Mouse (Mus musculus) urinary bladder, postnatal 10 days (tissue): Measurements from ENCODE around the gene Trpv2.

Source experiments
- DNase-seq: peaks from one replicate; pipeline ENCODE4 v3.0.0; 2022; ENCODE audit warnings: low spot score

Trpv2 gene

DNA sequence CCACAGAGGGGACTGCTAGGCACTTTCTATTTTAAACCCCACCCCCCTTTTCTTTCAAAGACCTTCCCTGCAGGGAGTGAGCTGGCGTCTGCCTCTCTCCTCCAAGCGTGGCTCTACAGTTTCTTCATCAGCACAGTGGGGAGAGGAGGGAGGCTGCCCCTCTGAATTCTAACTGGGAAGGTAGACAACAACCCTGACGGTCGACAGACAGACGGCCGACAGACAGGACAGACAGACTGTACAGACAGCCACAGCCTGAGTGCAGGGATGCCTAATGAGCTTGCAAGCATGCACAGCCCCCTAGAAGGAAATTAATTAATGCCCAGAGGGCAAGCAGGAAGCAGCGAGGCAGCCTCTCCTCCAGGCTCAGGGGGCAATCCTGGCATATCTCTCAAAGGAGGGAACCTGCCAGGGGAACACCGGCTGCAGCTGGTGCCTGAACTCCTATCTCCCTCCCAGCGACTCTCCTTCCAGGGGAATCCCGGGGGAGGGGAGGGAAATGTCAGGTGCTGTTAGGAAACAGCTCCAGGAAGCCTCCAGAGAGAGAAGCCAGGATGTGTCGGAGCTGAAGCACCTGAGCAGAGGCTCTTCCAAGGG lies 56.0 kb downstream of the Trpv2 start:
- DNase-seq, result no peak

DNA sequence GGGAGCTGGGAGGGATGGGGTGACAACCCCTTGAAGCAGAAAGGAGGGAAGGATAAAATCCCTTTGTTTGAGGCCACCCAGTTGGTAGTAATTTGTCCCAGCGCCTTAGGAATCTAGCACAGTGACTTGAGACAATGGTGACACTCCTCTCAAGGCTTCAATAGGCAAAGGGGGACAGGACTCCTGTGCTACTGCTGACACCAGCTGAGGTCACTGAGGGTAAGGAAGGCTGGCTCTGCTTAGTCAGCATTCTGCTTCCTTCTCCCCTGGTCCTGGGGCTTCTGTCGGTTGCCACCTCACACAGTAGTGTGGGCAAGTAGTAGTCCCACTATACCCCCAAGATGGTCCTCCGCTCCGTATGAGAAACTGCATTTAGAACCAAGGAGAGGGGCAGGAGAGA lies 56.9 kb downstream of the Trpv2 start:
- no peak for DNase-seq

DNA sequence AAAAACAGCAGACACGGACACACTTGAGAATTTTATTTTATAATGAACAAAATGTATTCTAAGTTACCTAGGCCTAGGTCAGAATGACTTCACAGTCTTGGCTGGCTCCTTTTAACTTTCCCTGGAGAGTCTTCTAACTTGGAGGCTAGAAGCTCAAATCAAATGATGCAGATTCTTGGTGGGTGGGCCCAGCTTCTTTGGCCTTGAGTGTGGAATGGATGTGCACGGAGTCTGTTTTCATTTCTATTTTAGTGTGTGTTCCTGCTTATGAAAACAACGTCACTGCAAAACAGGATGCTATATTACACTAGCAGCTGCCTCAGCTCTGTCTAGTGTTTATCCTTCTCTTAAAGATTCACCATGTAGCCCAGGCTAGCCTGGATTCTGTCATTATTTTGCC lies 61.1 kb downstream of the Trpv2 start:
- DNase-seq, result no peak

DNA sequence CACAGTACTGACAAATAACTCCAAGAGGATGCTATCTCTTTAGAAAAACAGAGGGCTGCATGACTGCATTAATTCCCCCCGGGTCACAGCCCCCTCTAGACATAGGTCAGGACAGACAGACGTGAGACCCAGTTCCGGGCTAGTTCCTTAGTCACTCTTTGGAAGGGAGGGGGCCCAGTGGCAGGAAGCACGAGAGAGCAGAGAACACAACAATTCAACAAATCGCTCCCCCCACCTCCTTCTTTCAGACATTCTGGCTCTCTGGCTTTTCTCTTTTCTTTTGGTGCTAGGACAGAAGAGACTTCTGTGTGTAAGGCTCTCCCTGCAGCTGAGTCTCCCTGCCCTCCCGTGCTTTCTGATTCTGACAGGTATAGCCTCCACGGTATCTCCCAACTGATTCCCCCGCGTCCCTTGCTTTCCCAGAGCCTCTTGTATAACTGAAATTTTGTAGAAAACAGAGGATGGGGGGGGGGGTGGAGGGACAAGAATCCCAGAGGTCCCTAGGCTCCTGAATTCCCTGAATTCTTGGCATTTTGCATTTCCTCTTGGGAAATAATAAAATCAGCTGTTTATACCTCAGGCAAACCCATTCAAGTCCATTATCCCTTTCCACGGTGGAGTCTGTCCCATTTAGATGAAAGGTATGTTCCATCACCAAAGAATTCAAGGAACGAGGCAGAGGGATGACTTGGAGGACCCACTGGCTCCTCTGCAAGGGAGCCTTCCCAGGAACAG lies 62.0 kb downstream of the Trpv2 start:
- no peak for DNase-seq

DNA sequence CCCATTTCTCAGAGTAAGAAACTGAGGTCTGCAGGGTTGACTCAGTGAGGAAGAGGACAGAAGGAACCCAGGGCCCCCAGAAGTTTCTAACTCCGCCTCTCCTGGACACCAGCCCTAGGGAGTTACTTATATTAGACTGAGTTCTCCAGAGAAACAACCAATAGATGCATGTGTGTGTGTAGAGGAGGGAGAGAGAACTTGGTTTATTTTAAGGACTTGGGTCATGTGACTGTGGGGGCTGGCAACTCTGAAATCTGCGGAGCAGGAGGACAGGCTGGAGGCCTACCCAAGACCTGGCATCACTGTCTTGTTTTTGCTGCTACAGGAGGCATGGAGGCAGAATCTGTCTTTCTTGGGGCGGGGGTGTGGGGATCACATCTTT lies 62.5 kb downstream of the Trpv2 start:
- no peak for DNase-seq

DNA sequence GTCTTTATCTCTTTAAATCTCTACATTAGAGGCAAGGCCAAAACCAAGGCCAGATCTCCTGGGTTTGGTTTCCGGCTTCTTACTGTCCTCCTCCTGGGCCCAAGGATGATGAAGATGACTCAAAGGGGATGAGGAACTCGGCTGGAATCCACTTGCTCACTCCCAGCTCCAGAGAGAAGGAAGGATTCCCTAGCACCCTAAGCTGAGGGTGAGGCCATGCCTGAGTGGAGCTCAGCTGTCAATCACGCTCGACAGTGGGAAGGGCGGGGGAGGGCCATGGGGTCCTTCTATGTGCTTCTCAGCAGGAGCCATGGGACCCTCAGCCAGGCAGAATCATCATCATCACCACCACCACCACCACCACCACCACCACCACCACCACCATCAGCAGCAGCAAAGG lies 63.1 kb downstream of the Trpv2 start:
- no peak for DNase-seq

DNA sequence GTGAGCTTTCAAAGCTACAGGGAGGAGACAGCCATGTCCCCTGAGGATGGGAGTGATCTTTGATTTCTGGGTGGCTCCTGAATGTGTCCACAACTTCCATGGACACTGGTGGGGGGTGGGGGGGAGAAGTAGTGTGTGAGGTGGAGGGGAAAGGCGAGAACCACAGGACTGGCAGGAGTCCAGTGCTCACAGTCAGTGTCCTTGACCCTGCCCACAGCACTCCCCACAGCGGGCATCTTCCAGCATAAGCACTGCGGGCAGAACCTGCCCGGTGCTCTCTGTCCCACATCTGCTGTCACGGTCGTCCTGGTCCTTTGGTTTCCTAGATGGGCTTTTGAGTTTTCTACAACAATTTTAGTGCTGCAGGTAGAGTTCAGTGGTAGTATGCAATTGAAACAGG lies 63.5 kb downstream of the Trpv2 start:
- DNase-seq, result no peak

DNA sequence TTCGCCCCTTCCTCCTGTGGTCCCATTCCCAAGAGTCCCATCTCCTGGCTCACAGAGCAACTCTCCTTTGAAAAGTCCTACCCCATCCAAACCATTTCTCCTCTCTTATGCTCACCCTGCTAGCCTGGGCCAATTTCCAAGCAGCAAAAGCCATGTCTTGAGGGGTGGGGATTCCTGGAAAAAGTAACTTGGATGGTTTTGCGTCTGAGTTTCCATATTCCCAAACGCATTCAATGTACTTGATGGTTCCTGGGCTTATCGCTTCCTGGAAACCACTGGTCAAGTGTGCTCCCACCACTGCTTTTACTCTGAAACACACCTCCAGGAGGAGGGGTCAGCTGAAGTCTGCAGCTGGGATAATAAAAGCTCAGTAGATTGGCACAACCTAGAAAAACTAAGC lies 64.1 kb downstream of the Trpv2 start:
- DNase-seq, result no peak

DNA sequence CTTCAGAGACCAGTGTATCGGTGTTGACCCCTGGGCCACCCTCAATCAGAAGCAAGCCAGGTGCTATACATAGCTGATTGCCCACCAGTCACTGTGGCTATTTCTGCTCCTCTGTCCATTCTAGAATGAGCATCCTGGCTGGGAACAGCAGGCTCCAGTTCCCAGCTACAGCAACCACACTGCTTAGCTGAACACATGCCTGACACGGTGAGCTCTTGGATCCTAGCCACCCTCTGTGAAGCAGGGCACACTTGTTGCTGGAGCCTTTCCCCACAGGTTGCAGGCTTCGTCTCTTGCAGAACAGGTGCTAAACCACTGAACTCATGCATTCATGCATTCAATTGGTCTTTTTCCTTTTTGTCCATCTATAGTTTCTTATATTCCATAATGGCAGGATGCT lies 66.1 kb downstream of the Trpv2 start:
- DNase-seq, result no peak

DNA sequence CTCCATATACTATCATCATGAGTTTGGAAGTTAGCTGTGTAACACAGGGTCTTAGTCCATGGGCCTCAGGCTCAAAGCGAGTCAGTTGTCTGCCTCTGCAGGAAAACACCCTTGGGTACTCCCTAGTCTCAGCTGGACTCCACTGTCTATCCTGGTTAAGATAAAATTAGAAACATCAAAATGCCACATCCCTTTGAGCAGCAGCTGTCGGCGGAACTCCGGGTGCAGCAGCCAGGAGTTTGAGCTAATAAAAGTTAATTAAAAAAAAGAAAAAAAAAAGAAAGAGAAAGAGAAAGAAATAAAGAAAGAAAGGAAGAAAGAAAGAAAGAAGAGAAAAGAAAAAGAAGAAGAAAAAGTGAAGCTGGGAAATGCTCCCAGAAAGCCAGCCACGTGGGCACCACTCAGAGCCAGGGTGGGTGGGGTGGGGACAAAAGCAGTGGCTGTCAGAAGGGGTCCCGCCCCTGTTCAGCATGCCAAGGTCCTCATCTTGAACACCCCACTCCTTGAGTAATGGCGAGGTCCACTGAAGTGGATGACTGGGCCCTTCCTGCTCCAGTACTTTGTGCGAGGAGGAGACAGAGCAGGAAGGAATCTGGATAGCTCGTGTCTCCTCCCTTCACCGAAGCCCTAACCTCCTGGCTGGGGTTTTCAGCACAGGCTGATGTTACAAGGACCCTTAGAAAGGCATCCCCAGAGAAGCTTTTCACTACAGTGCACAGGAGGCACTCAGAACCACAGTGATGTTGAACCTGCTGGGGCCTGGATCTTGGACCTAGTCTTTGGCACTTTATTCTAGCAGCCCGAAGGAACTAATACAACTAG lies 67.9 kb downstream of the Trpv2 start:
- DNase-seq, result no peak

DNA sequence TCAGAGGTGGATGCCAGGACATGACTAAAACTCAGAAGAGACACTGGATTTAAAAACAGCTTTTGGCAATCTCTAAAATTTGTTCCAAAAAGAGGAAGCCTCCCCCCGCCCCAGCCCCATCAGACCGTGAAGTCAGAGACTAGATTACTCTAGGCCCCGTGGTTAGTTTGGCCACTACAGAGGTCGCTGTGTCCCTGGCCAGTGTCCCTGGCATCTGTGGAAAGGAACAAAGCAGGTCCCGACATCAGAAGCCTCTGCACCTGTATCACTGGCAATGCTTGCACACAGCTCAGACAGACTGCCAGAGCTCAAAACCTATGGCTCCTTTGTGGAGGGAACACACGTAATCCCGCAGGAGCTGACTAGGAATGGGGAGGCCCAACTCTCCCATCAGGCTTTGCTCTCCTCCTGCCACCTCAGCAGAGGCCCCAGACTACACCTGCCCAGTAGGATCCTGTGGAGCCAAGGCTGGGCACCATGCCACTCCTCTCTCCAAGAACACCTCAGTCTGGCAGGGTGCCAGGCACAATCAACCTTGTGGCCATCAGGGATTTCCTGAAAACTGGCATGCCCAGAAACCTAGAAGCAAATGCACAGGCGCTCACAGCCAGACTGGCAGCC lies 68.8 kb downstream of the Trpv2 start:
- no peak for DNase-seq

DNA sequence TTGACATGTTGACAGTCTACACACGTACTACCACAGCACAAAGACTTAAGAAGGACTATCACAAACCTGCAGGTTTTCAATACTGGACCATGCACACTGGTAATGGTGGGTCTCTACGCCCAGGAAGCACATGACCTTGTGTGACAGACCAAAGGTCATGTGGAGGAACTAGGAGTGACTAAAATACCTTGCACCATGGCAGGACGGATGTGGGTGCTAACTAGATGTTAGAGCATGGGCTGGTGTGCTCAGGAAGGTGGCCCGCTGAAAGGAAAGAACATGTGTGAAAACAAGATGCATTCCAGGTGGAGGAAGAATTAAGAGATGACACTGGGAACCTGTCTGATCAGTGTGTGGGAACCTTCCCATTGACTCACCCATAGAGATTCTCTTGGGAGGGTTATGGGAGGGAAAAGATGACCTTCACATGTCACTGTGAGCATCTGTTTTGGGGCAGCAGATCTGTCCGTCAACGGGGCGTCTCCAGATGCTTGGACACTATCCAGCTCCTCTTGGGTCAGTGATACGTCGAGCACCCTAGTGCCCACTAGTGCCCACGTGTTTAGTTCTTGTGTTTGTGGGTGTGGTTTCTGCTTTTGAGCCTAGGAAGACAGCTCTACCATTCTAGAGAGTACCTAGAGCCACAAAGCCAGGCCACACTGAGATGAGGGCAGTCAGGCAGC lies 69.5 kb downstream of the Trpv2 start:
- no peak for DNase-seq

DNA sequence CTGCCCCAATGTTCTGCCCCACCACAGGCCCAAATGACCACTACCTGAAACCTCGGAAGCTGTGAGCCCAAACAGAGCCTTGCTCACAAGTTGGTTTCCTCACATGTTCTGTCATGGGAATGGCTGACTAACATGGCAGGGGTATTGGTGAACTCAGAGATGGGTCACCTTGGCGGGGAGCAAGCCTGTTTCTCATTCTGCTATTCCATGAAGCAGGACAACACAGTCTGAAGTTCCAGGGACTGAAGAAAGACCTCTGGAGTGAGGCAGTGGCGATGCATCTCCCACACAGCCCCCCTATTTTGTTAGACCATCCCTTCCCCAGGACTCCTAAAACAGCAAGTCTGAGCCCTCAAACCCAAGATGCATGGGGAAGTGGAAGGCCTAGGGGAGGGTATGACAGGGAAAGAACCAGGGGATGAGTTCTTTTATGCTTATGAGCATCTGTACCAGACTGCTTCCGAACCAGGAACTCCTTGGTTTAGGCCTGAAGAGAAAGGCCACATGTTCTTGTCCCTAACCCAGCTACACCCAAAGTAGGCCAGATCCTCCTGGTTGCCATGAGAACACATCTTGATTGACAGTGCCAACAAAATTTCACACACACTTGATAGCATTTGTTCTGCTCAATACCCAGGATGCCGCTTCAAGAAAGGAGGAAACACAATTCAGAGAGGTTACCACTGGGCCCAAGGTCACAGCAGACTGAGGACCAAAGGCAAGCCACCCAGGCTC lies 70.5 kb downstream of the Trpv2 start:
- DNase-seq, result no peak

DNA sequence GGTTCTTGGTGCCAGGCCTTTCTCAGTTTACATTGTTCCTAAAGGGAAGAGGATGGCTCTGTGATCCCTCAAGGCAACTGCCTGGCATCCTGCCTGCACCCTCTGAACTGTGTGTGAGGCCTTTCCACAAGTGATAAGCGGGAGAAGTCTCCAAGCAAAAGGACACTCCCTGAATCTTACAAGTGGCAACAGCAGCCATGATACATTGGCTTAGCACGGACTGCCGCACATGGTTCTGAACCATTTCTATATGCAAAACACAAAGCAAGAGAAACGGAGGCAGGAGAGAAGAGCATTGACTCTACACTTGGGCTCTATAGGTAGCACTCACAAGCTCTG lies 71.0 kb downstream of the Trpv2 start:
- DNase-seq, result no peak

DNA sequence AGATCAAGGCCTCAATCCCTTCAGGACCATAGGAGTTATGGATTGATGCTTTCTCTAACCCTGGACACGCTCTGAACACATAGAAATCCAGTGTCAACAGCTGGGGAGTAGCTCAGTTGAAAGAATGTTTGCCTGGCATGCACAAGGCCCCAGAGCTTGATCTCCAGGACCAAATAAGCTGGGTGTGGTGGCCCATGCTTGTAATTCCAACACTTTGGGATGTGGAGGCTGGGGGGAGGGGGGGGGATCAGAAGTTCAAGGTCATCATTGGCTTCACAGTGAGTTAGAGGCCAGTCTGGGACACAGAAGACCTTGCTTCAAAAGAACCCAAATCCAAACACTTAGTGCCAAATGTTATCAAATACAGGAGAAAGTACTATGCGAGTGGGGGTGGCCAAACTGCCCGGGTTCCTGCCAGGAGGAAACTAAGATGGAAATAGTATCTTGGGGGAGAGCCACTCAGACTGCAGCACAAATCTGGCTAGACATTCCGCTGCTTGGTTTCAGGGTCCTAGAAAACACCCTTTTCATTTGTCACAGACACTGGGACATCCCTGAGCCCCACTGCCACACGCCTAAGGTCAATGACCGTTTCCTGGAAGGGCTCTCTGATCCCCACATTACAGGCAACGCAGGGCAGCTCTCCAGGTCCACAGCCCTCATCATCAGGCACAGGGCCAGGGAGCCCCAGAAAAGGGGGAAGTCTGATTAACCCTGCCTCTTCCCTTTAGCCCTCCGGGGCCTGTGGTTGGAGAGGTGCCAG lies 71.6 kb downstream of the Trpv2 start:
- DNase-seq, result no peak

DNA sequence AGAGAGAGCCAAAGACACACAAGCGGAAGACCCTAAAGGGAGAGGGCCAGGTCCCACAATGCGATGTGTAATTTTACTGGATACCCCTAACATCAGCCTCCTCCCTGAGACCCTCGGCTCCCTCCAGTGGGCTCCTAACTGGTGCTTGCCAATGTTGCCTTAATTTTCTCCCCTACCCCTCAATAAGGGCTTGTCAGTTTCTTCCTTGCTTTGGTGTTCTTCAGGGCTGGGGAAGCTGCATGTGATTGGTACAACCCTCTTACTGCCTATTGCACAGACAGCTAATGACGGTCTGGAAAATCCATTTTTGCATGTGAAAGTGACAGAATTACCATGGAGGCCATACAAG lies 72.2 kb downstream of the Trpv2 start:
- DNase-seq, result no peak

DNA sequence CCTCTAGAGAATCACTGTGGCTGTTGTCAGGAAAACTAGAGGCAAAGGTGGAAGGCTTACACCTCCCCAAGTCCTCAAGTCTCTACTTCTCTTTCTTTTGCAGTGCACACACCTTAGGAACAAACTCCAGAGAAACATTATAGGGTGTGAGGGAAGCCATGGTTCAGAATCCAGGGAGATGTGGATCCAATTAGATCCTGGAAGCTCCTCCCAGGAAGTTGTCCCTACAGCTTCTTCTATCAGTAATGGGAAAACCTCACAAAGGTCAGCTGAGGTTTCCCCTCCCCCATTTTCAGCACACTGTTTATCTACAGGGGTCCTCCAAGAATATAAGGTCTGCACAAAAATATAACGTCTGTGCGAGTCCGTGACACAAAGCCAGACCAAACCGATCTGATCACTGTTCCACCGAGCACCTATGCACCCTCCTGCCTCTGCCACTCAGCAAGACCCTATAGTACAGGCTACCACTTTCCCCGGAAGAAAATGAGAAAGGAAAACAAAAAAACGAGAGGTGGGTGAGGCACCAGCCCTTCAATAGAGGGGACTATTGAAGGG lies 72.8 kb downstream of the Trpv2 start:
- DNase-seq, result no peak

DNA sequence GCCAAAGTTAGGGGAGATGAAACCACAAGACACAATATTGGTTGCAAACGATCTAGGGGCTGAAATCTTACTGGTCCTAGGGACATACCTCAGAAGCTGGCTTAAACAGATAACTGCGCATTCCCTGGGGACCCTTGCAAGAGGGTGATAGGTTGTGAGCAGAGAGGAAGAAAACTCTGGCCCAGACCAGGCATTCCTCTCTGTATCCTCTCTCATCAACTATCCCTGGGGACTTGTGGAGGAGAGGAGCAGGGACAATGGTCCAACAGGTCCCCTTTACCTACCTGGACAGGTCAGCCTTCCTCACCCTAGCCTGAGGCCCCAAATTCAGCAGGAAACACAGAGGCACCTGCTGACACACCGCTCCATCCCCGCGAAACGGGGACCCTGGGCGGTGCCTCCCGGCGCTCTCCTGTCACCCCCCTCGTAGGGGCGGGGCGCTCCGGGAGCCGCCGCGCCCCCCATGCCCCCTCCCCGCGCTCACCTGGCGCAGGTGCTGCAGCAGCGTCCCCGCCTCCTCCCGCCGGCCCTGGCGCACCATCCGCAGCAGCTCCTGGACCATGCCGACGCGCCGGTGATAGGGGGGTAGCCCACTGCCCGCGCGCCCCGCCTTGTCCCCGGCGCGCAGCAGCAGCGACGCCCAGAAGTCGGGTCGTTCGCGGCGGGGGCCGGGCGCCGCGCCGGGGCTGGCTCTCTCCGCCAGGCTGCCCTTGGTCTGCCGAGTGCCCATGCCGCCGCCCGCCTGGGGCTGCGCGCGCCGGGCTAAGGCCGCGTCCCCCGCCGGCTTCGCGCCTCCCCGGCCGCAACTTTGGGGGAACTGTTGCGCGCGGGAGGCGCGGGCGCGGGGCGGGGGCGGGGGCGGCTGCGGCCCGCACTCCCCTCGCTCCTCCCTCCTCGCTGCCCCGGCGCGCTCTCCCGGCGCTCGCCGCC lies 73.6 kb downstream of the Trpv2 start, which contains the start of gene Lrrc75a:
Lrrc75a (minus strand) TSS at position 863 of the 930 bp plus-strand sequence.
- DNase-seq, result no peak

DNA sequence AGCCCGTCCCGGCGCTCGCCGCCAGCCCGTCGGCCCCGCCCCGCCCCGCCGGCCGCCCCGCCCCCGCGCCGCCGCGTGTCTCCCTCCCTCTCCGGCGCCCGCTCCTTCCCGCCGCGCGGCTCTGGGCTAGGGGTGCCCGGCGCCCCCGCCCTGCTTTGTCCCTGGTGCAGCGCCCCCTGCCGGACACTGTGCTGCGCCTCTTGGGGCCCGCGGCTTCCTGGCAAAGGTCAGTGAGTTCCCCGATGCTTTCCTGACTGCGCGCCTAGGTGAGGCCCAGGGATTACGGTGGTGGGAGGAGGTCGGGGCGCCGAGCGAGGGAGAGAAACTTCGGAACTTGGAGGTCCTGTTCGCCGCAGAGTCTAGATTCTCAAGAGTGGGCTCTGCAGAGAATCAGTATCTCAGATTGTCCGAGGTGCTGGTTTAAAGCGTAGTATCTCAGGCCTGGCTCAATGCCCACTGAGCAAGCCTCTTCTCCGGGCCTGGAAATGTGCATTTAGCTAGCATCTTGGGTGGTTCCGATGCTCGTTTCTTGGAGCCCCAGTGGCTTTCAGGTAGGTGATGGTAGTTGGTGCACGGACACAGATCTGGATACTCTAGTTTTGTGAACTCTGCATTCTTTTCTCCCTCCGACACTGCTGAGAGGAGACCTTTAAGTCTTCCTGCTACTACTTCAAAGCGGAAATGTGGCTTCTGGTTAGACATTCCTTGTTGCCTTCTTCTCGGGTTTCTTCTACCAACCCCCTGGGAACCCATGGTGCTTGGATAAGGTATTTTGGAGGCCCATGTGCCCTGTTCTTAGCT lies 74.5 kb downstream of the Trpv2 start, which contains the start of gene Mmgt2:
Mmgt2 (plus strand) TSS at position 74 of the 801 bp plus-strand sequence.
- DNase-seq, result peak; percentile 93
